Mouse (Mus musculus) layer of hippocampus, adult 9-10 months (tissue): Measurements from ENCODE around the gene Gpatch2.

ENCODE experiments used
- DNase-seq: peaks from one replicate; pipeline ENCODE4 v3.0.0; 2022; ENCODE audit warnings: low spot score

The Gpatch2 gene

GRCm38 (mm10) chr1:187250741-187251262 lies 35.5 kb downstream of the Gpatch2 start:
- no peak for DNase-seq

GRCm38 (mm10) chr1:187258756-187259155 lies 43.4 kb downstream of the Gpatch2 start:
- DNase-seq = no peak

GRCm38 (mm10) chr1:187267601-187268000 lies 52.3 kb downstream of the Gpatch2 start:
- DNase-seq = no peak

GRCm38 (mm10) chr1:187270318-187271247 lies 55.3 kb downstream of the Gpatch2 start:
- DNase-seq = no peak

GRCm38 (mm10) chr1:187277324-187277723 lies 62.0 kb downstream of the Gpatch2 start:
- no peak for DNase-seq

GRCm38 (mm10) chr1:187278472-187278871 lies 63.2 kb downstream of the Gpatch2 start:
- no peak for DNase-seq

- no peak for DNase-seq
Observed at GRCm38 (mm10) chr1:187279776-187280175, 64.5 kb downstream of the Gpatch2 start.

- DNase-seq = no peak
Observed at GRCm38 (mm10) chr1:187282321-187282720, 67.0 kb downstream of the Gpatch2 start.

- no peak for DNase-seq
Observed at GRCm38 (mm10) chr1:187282804-187283203, 67.5 kb downstream of the Gpatch2 start.

- DNase-seq = no peak
Observed at GRCm38 (mm10) chr1:187285735-187286134, 70.4 kb downstream of the Gpatch2 start.

- no peak for DNase-seq
Observed at GRCm38 (mm10) chr1:187286411-187286810, 71.1 kb downstream of the Gpatch2 start.

GRCm38 (mm10) chr1:187286924-187287323 lies 71.6 kb downstream of the Gpatch2 start:
- DNase-seq = no peak

- no peak for DNase-seq
Observed at GRCm38 (mm10) chr1:187290186-187290585, 74.9 kb downstream of the Gpatch2 start.

- no peak for DNase-seq
Observed at GRCm38 (mm10) chr1:187291480-187292394, 76.4 kb downstream of the Gpatch2 start.

- DNase-seq = no peak
Observed at GRCm38 (mm10) chr1:187292395-187292749, 77.1 kb downstream of the Gpatch2 start.

GRCm38 (mm10) chr1:187293233-187293632 lies 77.9 kb downstream of the Gpatch2 start:
- DNase-seq = no peak

- no peak for DNase-seq
Observed at GRCm38 (mm10) chr1:187294522-187294921, 79.2 kb downstream of the Gpatch2 start.

GRCm38 (mm10) chr1:187295038-187295559 lies 79.8 kb downstream of the Gpatch2 start:
- no peak for DNase-seq

- no peak for DNase-seq
Observed at GRCm38 (mm10) chr1:187295711-187296110, 80.4 kb downstream of the Gpatch2 start.

GRCm38 (mm10) chr1:187299236-187299635 lies 83.9 kb downstream of the Gpatch2 start:
- DNase-seq = no peak

- no peak for DNase-seq
Observed at GRCm38 (mm10) chr1:187300626-187301025, 85.3 kb downstream of the Gpatch2 start.

- DNase-seq = no peak
Observed at GRCm38 (mm10) chr1:187303221-187303620, 87.9 kb downstream of the Gpatch2 start.
